Mouse (Mus musculus): ENCODE data around the gene Olfr124.

The Olfr124 gene

DNA sequence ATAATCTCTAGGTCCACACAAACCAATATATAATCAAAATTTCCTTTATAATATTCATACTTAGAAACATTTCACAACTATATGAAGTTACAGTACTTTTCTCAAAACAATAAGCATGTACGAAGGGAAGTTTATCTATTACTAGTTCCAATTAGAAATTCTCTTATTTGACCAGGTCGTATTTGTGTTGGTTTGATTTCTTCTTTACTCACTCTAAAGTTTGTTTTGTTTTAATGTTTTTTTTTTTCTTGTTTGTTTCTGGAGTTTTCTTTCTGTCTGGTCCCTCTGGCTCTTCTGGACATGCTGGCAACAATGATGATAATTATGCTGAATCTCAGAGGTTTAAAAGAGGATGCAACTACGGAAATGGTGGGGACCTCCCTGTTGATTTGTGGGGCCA lies at the start of gene Olfr124:
TSS of gene Olfr124 (plus strand) at position 301 of the 400 bp plus-strand sequence.
- ChIA-PET CTCF (no interaction called here), POLR2A (no interaction called here)

- ChIA-PET POLR2A (no interaction called here), CTCF (no interaction called here)
Observed at GRCm38 (mm10) chr17:37768307-37768706, 31.4 kb upstream of the Olfr124 start, which contains the start of gene Olfr122. Olfr122 (plus strand) TSS chr17:37768607.

- ChIA-PET CTCF (no interaction called here), POLR2A (no interaction called here)
Observed at GRCm38 (mm10) chr17:37793229-37793628, 6.5 kb upstream of the Olfr124 start, which contains the start of gene Olfr123. Olfr123 (plus strand) TSS chr17:37793529.

- CTCF ChIA-PET = no interaction called here
- POLR2A ChIA-PET = no interaction called here
Observed at GRCm38 (mm10) chr17:37832649-37833048, 33.0 kb downstream of the Olfr124 start, which contains the start of gene Olfr125. Olfr125 (plus strand) TSS chr17:37832949.

DNA sequence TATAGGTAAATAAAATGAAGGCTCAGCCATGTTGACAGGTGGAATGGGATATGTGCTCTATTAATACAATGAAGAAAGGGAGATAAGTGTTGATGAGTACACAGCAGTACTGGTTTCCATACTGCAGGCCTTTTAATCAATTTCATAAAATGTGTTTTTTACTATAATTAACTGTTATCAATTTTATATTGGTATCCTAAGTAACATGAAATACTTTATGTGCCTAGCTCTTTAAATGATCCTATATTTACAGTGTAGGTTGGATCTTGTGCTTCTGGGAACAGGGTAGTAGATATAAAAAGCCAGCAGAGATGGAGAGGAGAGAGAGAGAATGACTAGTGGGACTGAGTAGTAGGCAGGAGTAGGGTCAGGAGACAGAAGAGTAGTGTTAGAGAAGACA lies 47.5 kb downstream of the Olfr124 start, which contains the start of gene Olfr126:
TSS of gene Olfr126 (plus strand) at position 301 of the 400 bp plus-strand sequence.
- ChIA-PET CTCF (no interaction called here), POLR2A (no interaction called here)
